Mouse (Mus musculus): ENCODE measurements at regions not wholly inside any gene's neighbourhood (a gene's known extent, or its start where the extent isn't known, plus 50 kb on each side); places are given as distances from the start of the nearest gene placed in this dataset.

DNA sequence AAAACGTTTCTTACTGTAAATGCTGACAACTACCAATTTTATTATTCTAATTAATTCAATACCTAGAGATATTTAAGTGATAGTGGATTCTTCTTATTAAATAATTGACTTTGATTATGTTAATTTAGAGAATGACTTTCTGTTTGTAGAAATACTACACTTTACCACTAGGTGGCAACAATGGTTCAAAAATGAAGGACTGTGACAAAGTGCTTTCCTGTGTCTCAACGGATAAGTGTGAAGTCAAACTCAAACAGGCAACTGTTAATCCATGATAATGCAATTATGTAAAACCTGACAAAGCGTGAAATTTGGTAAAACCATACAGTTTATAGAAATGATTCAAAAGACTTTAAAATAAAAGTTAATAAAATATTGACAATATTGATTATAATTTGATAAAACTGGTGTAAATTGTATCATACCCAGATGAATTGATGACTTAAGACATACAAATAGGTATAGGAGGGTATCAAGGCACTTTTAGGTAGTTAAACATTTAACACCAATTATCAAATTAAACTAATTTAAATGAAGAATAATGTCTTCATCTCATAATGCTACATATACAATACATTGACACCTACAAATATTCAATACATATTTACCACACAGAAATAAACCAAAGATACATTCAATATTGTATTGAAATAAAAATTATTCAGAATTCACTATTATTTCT, 1085.3 kb downstream of the 4930444P10Rik start:
- Histone ChIP-seq H3K27me3 (ENCODE audit: control insufficient read depth, insufficient read depth, low read length) (no peaks in the 10 kb centered on the region), H3K4me2 (no peak overlapping the region), H3K27ac (ENCODE audit: low read depth, low read length) (no peak overlapping the region), H3K9me3 (ENCODE audit: control insufficient read depth, low read length) (no peaks in the 10 kb centered on the region), H3K4me1 (ENCODE audit: control insufficient read depth, insufficient read depth, low read length) (no peaks in the 10 kb centered on the region), H3K4me3 (ENCODE audit: low read depth, low read length) (no peak overlapping the region), H3K36me3 (ENCODE audit: control insufficient read depth, insufficient read depth, low read length) (no peaks in the 10 kb centered on the region), H3K9ac (ENCODE audit: low read length) (no peak overlapping the region)
- DNase-seq (ENCODE audit: low spot score, missing footprints) (peak; percentile 91), ATAC-seq (ENCODE audit: low FRiP score) (peak; percentile 82; the same call in 1 of the 2 replicates)
- 5% methylated on average over 3 of the region's 3 CpGs for WGBS

DNA sequence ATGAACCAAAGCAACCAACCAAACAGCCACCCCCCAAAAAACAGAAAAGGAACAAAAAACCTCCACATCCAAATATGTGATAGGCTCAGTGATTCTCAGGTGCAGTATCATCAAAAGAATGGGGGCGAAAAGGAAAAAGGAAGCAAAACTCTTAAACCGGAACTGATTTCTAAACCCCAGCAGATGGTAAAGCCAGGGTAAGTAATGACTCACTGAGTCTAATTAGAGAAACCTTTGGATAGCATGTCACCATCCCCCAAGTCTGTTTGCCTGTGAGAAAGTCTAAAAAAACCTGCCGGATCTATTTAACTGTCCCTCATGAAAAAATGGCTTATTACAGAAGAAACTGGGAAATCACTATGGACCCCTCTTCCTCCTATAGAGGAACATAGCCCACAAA, 1097.8 kb downstream of the 4930444P10Rik start:
- H3K4me3 ChIP-seq (ENCODE audit: low read depth, low read length), result no peak overlapping the region
- H3K4me2 ChIP-seq, result no peak overlapping the region
- 95% methylated on average over 3 of the region's 3 CpGs for WGBS
- no peaks in the 10 kb centered on the region for H3K27me3 ChIP-seq (ENCODE audit: control insufficient read depth, insufficient read depth, low read length)
- no peaks in the 10 kb centered on the region for H3K4me1 ChIP-seq (ENCODE audit: control insufficient read depth, insufficient read depth, low read length)
- ATAC-seq (ENCODE audit: low FRiP score) (no peak), DNase-seq (ENCODE audit: low spot score, missing footprints) (no peak)
- H3K9me3 ChIP-seq (ENCODE audit: control insufficient read depth, low read length), result no peaks in the 10 kb centered on the region
- H3K27ac ChIP-seq (ENCODE audit: low read depth, low read length), result no peak overlapping the region
- H3K36me3 ChIP-seq (ENCODE audit: control insufficient read depth, insufficient read depth, low read length), result no peaks in the 10 kb centered on the region
- no peak overlapping the region for H3K9ac ChIP-seq (ENCODE audit: low read length)

DNA sequence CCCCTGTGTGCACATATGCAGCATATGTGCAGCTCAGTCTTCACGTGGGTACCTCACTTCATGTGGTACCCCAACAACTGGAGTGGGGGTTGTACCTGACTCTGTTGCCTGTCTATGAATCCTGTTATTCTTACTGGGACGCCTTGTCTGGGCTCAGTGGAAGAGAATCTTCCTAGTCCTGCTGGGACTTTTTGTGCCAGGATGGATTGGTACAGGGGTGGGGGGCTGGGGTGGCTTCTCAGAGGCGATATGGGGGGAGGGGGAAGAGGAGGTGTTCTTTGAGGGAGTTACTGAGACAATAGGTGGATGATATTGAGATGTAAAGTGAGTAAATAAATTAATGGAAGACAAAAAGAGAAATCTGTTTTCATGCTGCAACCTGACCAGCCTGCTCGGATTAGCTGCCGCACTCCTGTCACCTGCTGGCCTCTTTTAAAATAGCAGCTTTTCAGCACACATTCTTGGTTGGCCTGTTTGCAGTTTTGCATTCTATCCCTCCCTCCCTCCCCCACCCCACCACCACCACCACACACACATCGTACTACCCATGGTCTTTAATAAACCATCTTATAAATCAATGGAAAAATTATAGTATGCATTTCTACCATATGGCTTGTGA, 1112.9 kb downstream of the 4930444P10Rik start:
- no peaks in the 10 kb centered on the region for H3K36me3 ChIP-seq (ENCODE audit: control insufficient read depth, insufficient read depth, low read length)
- H3K9me3 ChIP-seq (ENCODE audit: control insufficient read depth, low read length), result no peaks in the 10 kb centered on the region
- H3K4me2 ChIP-seq, result no peak overlapping the region
- no peak overlapping the region for H3K27ac ChIP-seq (ENCODE audit: low read depth, low read length)
- H3K4me3 ChIP-seq (ENCODE audit: low read depth, low read length), result no peak overlapping the region
- H3K27me3 ChIP-seq (ENCODE audit: control insufficient read depth, insufficient read depth, low read length), result no peaks in the 10 kb centered on the region
- H3K4me1 ChIP-seq (ENCODE audit: control insufficient read depth, insufficient read depth, low read length), result no peaks in the 10 kb centered on the region
- DNase-seq (ENCODE audit: low spot score, missing footprints) (peak; percentile 35), ATAC-seq (ENCODE audit: low FRiP score) (peak; percentile 50; the same call in 1 of the 2 replicates)
- H3K9ac ChIP-seq (ENCODE audit: low read length), result no peak overlapping the region
- WGBS, result 54% methylated on average over 6 of the region's 6 CpGs

Measured in midbrain, embryonic 11.5 days (tissue).